ENCODE assay signal across 9 mouse cellular contexts in genomic region chr14:78590335-78590734, GRCm38 (mm10). TPM values are rescaled to one million over a fixed set of nuclear protein-coding genes. Genes with fewer than 3 reads are reported as not detected.
DNase-seq lines count a peak whose midpoint lies in the region; ATAC-seq and TF ChIP-seq lines count a peak whose summit lies in the region.
"Had no signal": no experiment of that assay in that cellular context is flagged by ENCODE, and none has a peak within 500 bp of the region (broad histone marks: within the 10 kb centered on the region; RNA-seq: fewer than 3 reads in every experiment).

No protein-coding gene starts in this region.

- WGBS in forebrain, embryonic 10.5 days: 7% methylated on average over 2 of the region's 2 CpGs
- WGBS in forebrain, embryonic 12.5 days: 7% methylated on average over 2 of the region's 2 CpGs
- 16% methylated on average over 2 of the region's 2 CpGs for WGBS in forebrain, embryonic 15.5 days
- WGBS in neural tube, embryonic 11.5 days: 11% methylated on average over 2 of the region's 2 CpGs

- H3K9me3 ChIP-seq in forebrain, embryonic 10.5 days: no peaks in the 10 kb centered on the region
- H3K9me3 ChIP-seq in forebrain, embryonic 12.5 days: no peaks in the 10 kb centered on the region
- no peaks in the 10 kb centered on the region for H3K9me3 ChIP-seq in forebrain, embryonic 15.5 days
- no peaks in the 10 kb centered on the region for H3K9me3 ChIP-seq in neural tube, embryonic 11.5 days (ENCODE audit: control insufficient read depth, low read length)
- H3K9me3 ChIP-seq: hindbrain, embryonic 15.5 days had no signal

- peak; percentile 29 for DNase-seq in forebrain, embryonic 10.5 days (ENCODE audit: extremely low spot score, low spot score)
- DNase-seq in 416B (ENCODE audit: low read depth): peak; percentile 79
- peak; percentile 83 for DNase-seq in brain, embryonic 14.5 days (ENCODE audit: low read depth)
- DNase-seq in left cerebral cortex, postnatal 14 days (ENCODE audit: low spot score in 2 of 2): peak; percentile 77 to 85
- peak; percentile 69 for DNase-seq in neural tube, embryonic 11.5 days (ENCODE audit: low spot score)

- no peak overlapping the region for H3K4me3 ChIP-seq in forebrain, embryonic 10.5 days
- no peak overlapping the region for H3K4me3 ChIP-seq in forebrain, embryonic 12.5 days (replicated peaks)
- H3K4me3 ChIP-seq in forebrain, embryonic 15.5 days: no peak overlapping the region
- no peak overlapping the region for H3K4me3 ChIP-seq in neural tube, embryonic 11.5 days (ENCODE audit: low read depth, low read length)
- H3K4me3 ChIP-seq: hindbrain, embryonic 15.5 days had no signal

- H3K4me2 ChIP-seq in forebrain, embryonic 12.5 days: no peak overlapping the region
- no peak overlapping the region for H3K4me2 ChIP-seq in forebrain, embryonic 15.5 days (replicated peaks)
- H3K4me2 ChIP-seq in neural tube, embryonic 11.5 days (ENCODE audit: low read depth): no peak overlapping the region
- H3K4me2 ChIP-seq: hindbrain, embryonic 15.5 days had no signal

- TF ChIP-seq POLR2A in brain, embryonic 14.5 days (IDR thresholded peaks at IDR 0.05; ENCODE audit: borderline replicate concordance, extremely low read depth, insufficient read depth, insufficient read length, poor library complexity, severe bottlenecking): no peak

- H3K27me3 ChIP-seq in forebrain, embryonic 10.5 days (ENCODE audit: poor library complexity, severe bottlenecking): no peaks in the 10 kb centered on the region
- no peaks in the 10 kb centered on the region for H3K27me3 ChIP-seq in forebrain, embryonic 12.5 days
- H3K27me3 ChIP-seq in forebrain, embryonic 15.5 days: no peaks in the 10 kb centered on the region
- H3K27me3 ChIP-seq in neural tube, embryonic 11.5 days (ENCODE audit: control insufficient read depth, insufficient read depth, low read length): no peaks in the 10 kb centered on the region
- H3K27me3 ChIP-seq: hindbrain, embryonic 15.5 days had no signal

- peaks cover 2% of the 10 kb centered on the region for H3K36me3 ChIP-seq in forebrain, embryonic 10.5 days (replicated peaks)
- H3K36me3 ChIP-seq in forebrain, embryonic 12.5 days (replicated peaks): 0 out of 2 replicates have a peak, but pooled peaks cover under 1% of the 10 kb centered on the region
- H3K36me3 ChIP-seq in forebrain, embryonic 15.5 days: peaks cover 7% of the 10 kb centered on the region; the same call in 1 of the 2 replicates
- 0 out of 2 replicates have a peak, but pooled peaks cover 3% of the 10 kb centered on the region for H3K36me3 ChIP-seq in neural tube, embryonic 11.5 days (ENCODE audit: control insufficient read depth, insufficient read depth, low read length)

- ATAC-seq in forebrain, embryonic 12.5 days (ENCODE audit: low FRiP score): no peak
- 0 out of 2 replicates have a peak, but pooled peaks have one; percentile 63 for ATAC-seq in forebrain, embryonic 15.5 days (replicated peaks)
- ATAC-seq in neural tube, embryonic 11.5 days (ENCODE audit: insufficient read depth, low FRiP score, low TSS enrichment): no peak
- ATAC-seq in monocyte, adult 5-6 weeks (replicated peaks; ENCODE audit: insufficient number of reproducible peaks, low FRiP score, low TSS enrichment, poor library complexity, severe bottlenecking): no peak

- peak; percentile 67; the same call in 1 of the 2 replicates for TF ChIP-seq CTCF in brain, embryonic 14.5 days (IDR thresholded peaks at IDR 0.05; ENCODE audit: borderline replicate concordance, extremely low read depth, insufficient read depth, insufficient read length)

- no peak overlapping the region for H3K9ac ChIP-seq in forebrain, embryonic 12.5 days
- H3K9ac ChIP-seq in forebrain, embryonic 15.5 days (replicated peaks): no peak overlapping the region
- H3K9ac ChIP-seq in neural tube, embryonic 11.5 days (ENCODE audit: low read length): no peak overlapping the region
- H3K9ac ChIP-seq: hindbrain, embryonic 15.5 days had no signal

- intact Hi-C loops in left cerebral cortex, postnatal 14 days (cut with DNase I): no loop called here

- no peaks in the 10 kb centered on the region for H3K4me1 ChIP-seq in forebrain, embryonic 10.5 days
- H3K4me1 ChIP-seq in forebrain, embryonic 12.5 days: no peaks in the 10 kb centered on the region
- no peaks in the 10 kb centered on the region for H3K4me1 ChIP-seq in forebrain, embryonic 15.5 days
- no peaks in the 10 kb centered on the region for H3K4me1 ChIP-seq in neural tube, embryonic 11.5 days (ENCODE audit: control insufficient read depth, insufficient read depth, low read length)
- H3K4me1 ChIP-seq: hindbrain, embryonic 15.5 days had no signal

- no peak overlapping the region for H3K27ac ChIP-seq in forebrain, embryonic 10.5 days
- H3K27ac ChIP-seq in forebrain, embryonic 12.5 days: no peak overlapping the region
- no peak overlapping the region for H3K27ac ChIP-seq in forebrain, embryonic 15.5 days (replicated peaks)
- no peak overlapping the region for H3K27ac ChIP-seq in neural tube, embryonic 11.5 days (ENCODE audit: low read depth, low read length)
- H3K27ac ChIP-seq: hindbrain, embryonic 15.5 days had no signal

RNA-seq across cellular contexts. Expression of gene Akap11, which starts 53.7 kb away (rescaled TPM):
- polyA plus RNA-seq in forebrain, embryonic 10.5 days (2016; fragmentation: Nextera tagmentation; extraction: Ambion mirVana): 18.2 and 18.7 TPM in 2 replicates
- 34.5 and 36.8 TPM in 2 replicates for polyA plus RNA-seq in forebrain, embryonic 12.5 days (2016; fragmentation: Nextera tagmentation; extraction: Ambion mirVana)
- 35.1 and 43.8 TPM in 2 replicates for polyA plus RNA-seq in brain, embryonic 14.5 days (2012; rRNA removed)
- polyA plus RNA-seq in forebrain, embryonic 15.5 days (2015; fragmentation: Nextera tagmentation; extraction: Ambion mirVana): 38.5 and 39.2 TPM in 2 replicates
- 100 to 1,000 TPM; 156 to 163 TPM for total RNA-seq in left cerebral cortex, postnatal 14 days (2021)
- 21.2 and 22.7 TPM in 2 replicates for polyA plus RNA-seq in neural tube, embryonic 11.5 days (2014; fragmentation: Nextera tagmentation; extraction: Ambion mirVana)
- 23.1 to 41.9 TPM (median 32.7 TPM) in 3 replicates for total RNA-seq in monocyte, adult 5-6 weeks (2017)

Comparison
In these comparisons a context has a peak if more than half of its experiments do, and no peak if none do; other contexts are left out.
1. DNase-seq: peak in every context shown above with its lines; median percentile 83 in brain, embryonic 14.5 days; 81 in left cerebral cortex, postnatal 14 days; 79 in 416B; 69 in neural tube, embryonic 11.5 days; 29 in forebrain, embryonic 10.5 days.